Mouse (Mus musculus) cortical plate, adult 2 months (tissue): ENCODE data around the gene Adamtsl2. TPM values are rescaled to one million over a fixed set of nuclear protein-coding genes. Genes with fewer than 3 reads are reported as not detected.

Experiments used
- H3K27ac ChIP-seq: fragments of 200-500 bp; 2 replicates; pipeline ENCODE4 v1.5.1; 2012; ENCODE audit warnings: low read length, control low read depth, inconsistent platforms; ENCODE audit not compliant: insufficient read depth
- H3K4me1 ChIP-seq: fragments of 200-500 bp; 2 replicates; pipeline ENCODE4 v1.6.1; 2011; ENCODE audit warnings: low read length; ENCODE audit not compliant: control insufficient read depth, insufficient read depth
- H3K4me3 ChIP-seq: fragments of 200-500 bp; 2 replicates; pipeline ENCODE4 v1.5.1; 2011; ENCODE audit warnings: mild to moderate bottlenecking, low read length, control low read depth; ENCODE audit not compliant: insufficient read depth
- CTCF ChIP-seq: fragments of 200-500 bp; IDR thresholded peaks from 2 replicates; pipeline ENCODE4 v1.5.1; 2011; ENCODE audit warnings: mild to moderate bottlenecking, control low read depth, low read length; ENCODE audit not compliant: insufficient read depth; ENCODE audit errors: extremely low read depth
- POLR2A ChIP-seq: fragments of 200-500 bp; IDR thresholded peaks from 2 replicates; pipeline ENCODE4 v1.6.1; 2011; ENCODE audit warnings: mild to moderate bottlenecking, low read length, control low read depth; ENCODE audit not compliant: insufficient read depth; ENCODE audit errors: extremely low read depth
- polyA plus RNA-seq: library from polyadenylated mRNA; depleted of rRNA; stranded (reverse); fragments of >200 nt; gene quantifications from 2 replicates; pipeline ENCODE4 v1.2.3, GENCODE M21; 2012

The Adamtsl2 gene
- polyA plus RNA-seq, 1 experiment: 32.0 TPM

DNA sequence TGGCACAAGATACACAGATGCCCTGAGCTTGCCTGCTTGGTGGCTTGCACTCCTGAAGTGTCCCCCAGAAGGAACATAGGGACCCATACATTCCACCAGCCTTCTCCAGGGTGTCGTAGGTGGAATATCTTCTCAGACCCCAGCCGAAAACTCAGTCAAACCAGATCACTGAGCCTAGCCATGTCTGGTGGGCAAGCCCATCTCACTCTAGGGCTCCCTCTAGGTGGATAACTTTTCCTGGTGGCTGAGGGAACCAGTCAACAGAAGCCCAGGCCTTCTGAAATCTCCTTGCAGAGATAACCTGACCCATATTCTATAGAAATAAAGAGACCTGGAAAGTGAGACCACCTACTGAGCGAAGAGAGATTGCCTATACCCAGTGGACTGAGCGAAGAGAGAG is 43.9 kb downstream of the Adamtsl2 start:
- no peak overlapping the region for H3K4me3 ChIP-seq
- no peak for TF ChIP-seq POLR2A
- TF ChIP-seq CTCF: 0 out of 2 replicates have a peak, but pooled peaks have one; percentile 8
- H3K4me1 ChIP-seq: peaks cover 4% of the 10 kb centered on the region; the same call in 1 of the 2 replicates
- H3K27ac ChIP-seq: no peak overlapping the region

DNA sequence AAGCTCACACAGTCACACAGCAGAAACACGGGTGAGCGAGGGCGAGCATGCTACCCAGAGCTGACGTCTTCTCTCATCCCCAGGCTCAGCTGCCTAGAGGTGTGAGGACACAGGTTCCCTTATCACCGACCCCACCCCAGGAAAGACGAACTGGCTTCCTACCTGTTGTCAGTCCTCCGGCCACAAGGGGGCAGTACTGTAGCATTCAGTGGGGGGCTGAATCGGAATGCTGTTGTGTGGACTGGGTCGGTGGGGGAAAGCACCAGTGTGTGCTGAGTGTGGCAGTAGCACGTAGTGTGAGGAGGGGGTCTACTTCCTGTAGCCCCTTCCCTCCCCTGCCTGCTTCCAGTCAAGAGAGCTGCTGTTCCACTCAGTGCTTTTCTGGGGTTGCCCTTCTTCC is 46.8 kb downstream of the Adamtsl2 start:
- TF ChIP-seq CTCF (peak; percentile 73), POLR2A (no peak)
- no peak overlapping the region for H3K27ac ChIP-seq
- H3K4me1 ChIP-seq: peaks cover 4% of the 10 kb centered on the region; the same call in 1 of the 2 replicates
- no peak overlapping the region for H3K4me3 ChIP-seq

DNA sequence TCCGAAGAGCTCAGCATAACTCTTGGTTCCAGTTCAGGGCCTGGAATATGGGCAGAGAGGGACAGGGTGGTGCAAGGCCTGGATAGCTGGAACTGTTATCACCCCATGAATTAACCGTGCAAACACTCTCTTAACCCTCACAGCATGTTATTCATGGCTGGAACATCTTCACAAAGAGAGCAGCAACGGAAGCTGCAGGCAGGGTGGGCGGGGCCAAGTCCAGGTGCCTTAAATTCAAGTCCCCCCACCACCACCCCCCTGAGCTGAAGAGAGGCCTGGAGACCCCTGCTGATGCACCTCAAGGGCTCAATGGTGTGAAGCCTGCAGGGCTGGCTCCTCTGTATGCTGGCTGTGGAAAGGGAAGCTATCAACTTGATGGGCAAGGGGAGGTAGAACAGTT is 47.3 kb downstream of the Adamtsl2 start:
- H3K4me1 ChIP-seq: peaks cover 2% of the 10 kb centered on the region; the same call in 1 of the 2 replicates
- H3K4me3 ChIP-seq: no peak overlapping the region
- no peak overlapping the region for H3K27ac ChIP-seq
- no peak for TF ChIP-seq CTCF
- TF ChIP-seq POLR2A: no peak

DNA sequence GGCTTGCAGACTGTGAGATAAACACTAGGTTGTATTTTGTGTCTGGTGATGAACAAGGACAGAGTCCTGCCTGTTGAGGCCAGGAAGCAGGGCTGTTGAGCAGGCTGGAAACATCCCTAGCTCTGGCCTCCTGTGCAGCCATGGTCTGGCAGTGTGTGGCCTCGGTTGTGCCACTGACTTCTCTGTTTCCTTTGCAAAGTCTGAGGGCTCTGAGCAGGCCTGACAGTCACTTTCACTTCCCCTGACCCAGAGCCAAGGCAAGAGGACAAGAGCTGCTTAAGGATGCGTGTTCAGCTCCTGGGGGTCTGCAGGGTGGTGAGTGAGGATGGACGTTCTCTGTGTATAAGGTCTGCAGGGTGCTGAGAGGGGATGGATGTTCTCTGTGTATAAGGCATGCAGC is 49.8 kb downstream of the Adamtsl2 start:
- Histone ChIP-seq H3K27ac (no peak overlapping the region), H3K4me1 (0 out of 2 replicates have a peak, but pooled peaks cover 2% of the 10 kb centered on the region), H3K4me3 (no peak overlapping the region)
- TF ChIP-seq POLR2A (no peak), CTCF (no peak)

DNA sequence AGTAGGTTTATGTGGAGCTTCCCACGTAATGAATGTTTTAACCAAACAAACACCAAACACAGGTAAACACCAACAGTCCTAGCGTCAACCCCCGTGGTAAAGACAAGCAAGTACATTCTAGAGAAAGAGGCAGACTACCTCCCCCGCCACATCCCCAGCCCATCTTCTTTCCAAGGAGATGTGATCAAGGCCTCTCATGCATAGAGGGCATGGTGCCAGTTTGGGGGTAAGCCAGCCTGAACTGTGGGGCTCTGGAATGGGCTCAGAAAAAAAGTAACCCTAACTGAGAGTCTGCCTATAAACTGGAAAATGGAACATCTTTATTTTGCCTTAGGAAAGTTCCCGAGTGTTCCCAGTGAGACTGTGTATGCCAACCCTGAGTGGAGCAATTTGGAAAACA is 56.8 kb downstream of the Adamtsl2 start:
- Histone ChIP-seq H3K4me3 (no peak overlapping the region), H3K27ac (no peak overlapping the region), H3K4me1 (peaks cover 4% of the 10 kb centered on the region)
- no peak for TF ChIP-seq POLR2A
- TF ChIP-seq CTCF: no peak

DNA sequence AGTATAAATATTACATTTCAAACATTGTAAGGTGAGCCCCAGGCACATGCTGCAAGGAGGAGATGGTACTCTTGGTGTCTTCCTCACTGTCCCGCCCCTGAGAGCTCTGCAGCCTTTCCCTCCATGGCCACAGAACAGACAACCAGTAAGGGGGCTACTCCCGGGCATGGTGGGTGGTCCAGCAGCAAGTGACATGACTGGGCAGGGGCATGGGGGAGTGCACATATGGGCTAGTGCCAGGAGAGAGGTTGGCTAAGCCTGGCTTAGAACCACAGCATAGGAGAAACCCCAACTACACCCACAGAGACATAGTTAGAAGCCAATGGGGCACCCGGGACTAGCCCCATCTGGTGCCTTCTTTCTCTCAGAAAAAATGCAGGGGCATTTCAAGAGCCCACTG is 57.2 kb downstream of the Adamtsl2 start:
- TF ChIP-seq CTCF: no peak
- TF ChIP-seq POLR2A: no peak
- Histone ChIP-seq H3K4me1 (peaks cover 4% of the 10 kb centered on the region), H3K27ac (no peak overlapping the region), H3K4me3 (no peak overlapping the region)

DNA sequence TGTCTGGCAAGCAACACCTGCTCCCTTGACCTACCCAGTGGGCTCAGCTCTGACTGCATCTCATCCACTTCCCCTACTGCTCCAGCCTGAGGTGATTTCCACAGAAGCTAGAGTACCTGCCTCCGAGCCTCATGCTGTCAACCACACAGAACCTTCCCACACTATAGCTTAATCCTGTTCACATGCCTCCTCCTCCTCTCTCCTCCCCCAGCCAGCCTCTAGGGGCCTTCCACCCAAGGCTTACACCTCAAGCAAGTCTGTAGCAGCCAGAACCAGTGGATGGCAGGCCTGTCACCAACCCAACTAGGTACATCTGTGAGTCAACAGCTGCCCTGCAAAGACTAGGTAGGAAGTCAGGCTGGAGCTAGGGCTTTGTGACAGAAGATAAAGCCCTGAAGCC is 57.6 kb downstream of the Adamtsl2 start:
- no peak overlapping the region for H3K4me3 ChIP-seq
- TF ChIP-seq CTCF (no peak), POLR2A (no peak)
- peaks cover 4% of the 10 kb centered on the region for H3K4me1 ChIP-seq
- no peak overlapping the region for H3K27ac ChIP-seq

DNA sequence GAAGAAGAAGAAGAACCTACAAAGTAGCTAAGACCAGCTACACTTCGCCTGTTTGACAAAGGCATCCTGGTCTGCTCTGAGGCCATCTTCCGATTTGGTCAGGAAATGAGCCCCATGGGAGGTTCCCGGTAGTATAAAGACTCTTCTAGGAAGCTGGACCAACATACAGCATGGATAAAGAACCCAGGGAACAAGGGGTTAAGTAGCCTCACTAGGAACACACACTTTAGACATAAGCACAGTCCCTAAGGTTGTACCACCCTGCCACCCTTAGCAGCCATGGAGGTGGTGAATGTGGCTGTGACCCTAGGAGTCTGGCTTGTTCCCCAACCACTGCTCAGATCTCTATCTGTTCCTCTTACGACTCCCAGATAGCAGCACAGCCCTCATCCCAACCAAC is 59.2 kb downstream of the Adamtsl2 start:
- TF ChIP-seq POLR2A (no peak), CTCF (no peak)
- Histone ChIP-seq H3K4me3 (no peak overlapping the region), H3K27ac (no peak overlapping the region), H3K4me1 (peaks cover 4% of the 10 kb centered on the region)

DNA sequence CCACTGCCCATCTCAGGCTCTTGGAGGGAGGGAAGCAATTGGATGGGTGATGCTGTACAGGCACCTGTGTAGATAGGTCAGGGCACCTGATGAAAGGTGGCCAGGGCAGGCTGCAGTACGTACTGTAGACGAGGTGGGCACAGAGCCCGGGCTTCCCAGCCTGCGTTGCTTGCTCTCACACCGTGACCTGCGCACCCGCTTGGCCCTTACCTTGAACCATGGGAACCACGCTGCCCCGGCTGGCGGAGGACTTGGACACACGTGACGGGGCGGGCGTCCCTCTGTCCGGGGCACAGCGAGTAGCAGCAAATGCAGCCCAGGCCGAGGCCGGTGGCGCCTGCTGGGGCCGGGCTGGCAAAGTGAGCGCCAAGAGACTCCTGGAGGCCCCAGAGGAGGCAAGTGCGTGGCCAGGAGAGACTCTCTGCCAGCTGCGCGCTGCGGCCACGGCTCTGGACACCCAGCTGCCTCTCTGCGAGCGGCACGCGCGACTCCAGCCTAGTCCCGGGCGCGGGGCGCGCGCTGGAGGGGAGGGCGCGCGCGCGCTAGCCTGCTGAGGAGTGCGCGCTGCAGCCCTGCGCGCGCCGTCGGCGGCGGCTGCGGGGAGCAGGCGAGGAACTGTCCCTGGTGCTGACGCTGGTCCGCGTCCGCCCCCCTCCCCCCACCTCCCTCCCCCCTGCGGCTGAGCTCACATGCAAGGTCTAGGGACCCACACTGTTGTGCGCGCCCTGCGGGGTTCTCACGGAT is 62.9 kb downstream of the Adamtsl2 start, which contains the start of gene Fam163b:
Fam163b (minus strand) TSS at position 542 of the 744 bp plus-strand sequence.
- peak within 1 kb of the TSS; percentile 73 for H3K27ac ChIP-seq
- TF ChIP-seq CTCF (no peak), POLR2A (peak; percentile 58; the same call in 1 of the 2 replicates)
- H3K4me1 ChIP-seq: no peaks in the 10 kb centered on the region; the same call in 1 of the 2 replicates

DNA sequence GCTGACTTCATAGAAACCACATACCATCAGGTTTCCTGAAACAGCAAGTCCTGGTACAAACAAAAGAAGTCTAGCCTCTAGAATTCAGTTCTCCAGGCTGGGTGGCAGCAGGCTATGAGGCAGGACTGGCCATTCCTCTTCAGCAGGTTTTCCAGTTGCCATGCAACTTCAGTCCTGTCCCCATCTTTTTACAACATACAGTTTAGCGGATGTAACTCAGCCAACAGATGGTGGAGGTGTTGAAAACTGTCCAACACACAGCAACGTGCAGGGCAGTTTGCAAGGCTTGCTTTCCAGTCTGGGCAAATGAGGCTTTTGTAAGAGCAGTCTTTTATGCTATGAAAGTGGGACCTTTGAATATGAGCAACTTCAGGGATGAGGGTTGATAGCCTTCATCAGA is 65.8 kb downstream of the Adamtsl2 start:
- no peak for TF ChIP-seq CTCF
- peaks cover 2% of the 10 kb centered on the region; the same call in 1 of the 2 replicates for H3K4me1 ChIP-seq
- no peak overlapping the region for H3K27ac ChIP-seq
- H3K4me3 ChIP-seq: no peak overlapping the region

More for the DNA sequence above, 62.9 kb downstream of the Adamtsl2 start, which contains the start of gene Fam163b:
- peak within 1 kb of the TSS; percentile 56 for H3K4me3 ChIP-seq

DNA sequence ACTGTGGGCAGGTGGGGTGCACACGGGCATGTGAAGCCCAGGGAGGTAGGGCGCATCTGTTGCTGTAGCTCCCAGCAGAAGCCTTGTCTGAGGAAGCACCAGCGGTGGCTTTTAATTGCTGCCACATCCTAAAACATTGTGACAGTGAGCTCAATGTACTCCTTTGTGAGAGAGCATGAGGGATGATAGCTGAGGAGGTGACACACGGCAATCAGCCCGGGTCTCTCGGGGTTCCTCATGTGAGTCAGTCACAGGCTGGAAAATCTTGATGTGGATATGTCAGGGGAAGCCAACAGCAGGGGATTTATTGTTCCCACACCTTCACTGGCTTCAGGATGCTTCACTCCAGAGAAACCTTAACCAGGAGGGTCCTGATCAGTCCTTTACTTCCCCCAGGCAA is 67.7 kb downstream of the Adamtsl2 start:
- H3K4me3 ChIP-seq: no peak overlapping the region
- peaks cover 2% of the 10 kb centered on the region; the same call in 1 of the 2 replicates for H3K4me1 ChIP-seq
- no peak for TF ChIP-seq CTCF
- no peak for TF ChIP-seq POLR2A
- H3K27ac ChIP-seq: no peak overlapping the region
